Mouse (Mus musculus) midbrain, embryonic 10.5 days (tissue): ENCODE results near the gene Hps6. TPM values are rescaled to one million over a fixed set of nuclear protein-coding genes. Genes with fewer than 3 reads are reported as not detected.
A peak's percentile ranks its signal among the peaks of the same experiment; 100 is the strongest.

ENCODE experiments used
- DNase-seq: peaks from one replicate; pipeline ENCODE4 v3.0.0-alpha.2; 2017; ENCODE audit warnings: low spot score
- H3K27ac ChIP-seq: fragments of 300-500 bp; sonication (generic); replicated peaks from 2 replicates; pipeline ENCODE4 v1.5.1; 2016; ENCODE audit warnings: mild to moderate bottlenecking
- H3K27me3 ChIP-seq: fragments of 300-500 bp; sonication (generic); 2 replicates; pipeline ENCODE4 v1.6.1; 2016; ENCODE audit warnings: low read depth, mild to moderate bottlenecking; ENCODE audit not compliant: poor library complexity, severe bottlenecking
- H3K36me3 ChIP-seq: fragments of 300-500 bp; sonication (generic); 2 replicates; pipeline ENCODE4 v1.6.1; 2016; ENCODE audit warnings: mild to moderate bottlenecking, moderate library complexity
- H3K4me1 ChIP-seq: fragments of 300-500 bp; sonication (generic); 2 replicates; pipeline ENCODE4 v1.6.1; 2016
- H3K4me3 ChIP-seq: fragments of 300-500 bp; sonication (generic); 2 replicates; pipeline ENCODE4 v1.5.1; 2016; ENCODE audit warnings: mild to moderate bottlenecking, moderate library complexity
- H3K9me3 ChIP-seq: fragments of 300-500 bp; sonication (generic); replicated peaks from 2 replicates; pipeline ENCODE4 v1.6.1; 2016; ENCODE audit warnings: mild to moderate bottlenecking
- WGBS: fragments of 180-500 bp; shearing (Covaris S2); methylation state at CpG from one replicate; pipeline ENCODE4 v1.1.7; 2016; 5-methylcytosine and 5-hydroxymethylcytosine counted together
- polyA plus RNA-seq: library from polyadenylated mRNA; unstranded; fragments of >200 nt; fragmentation: Nextera tagmentation; extraction: Ambion mirVana; gene quantifications from 2 replicates; pipeline ENCODE4 v1.2.1, GENCODE M21; 2016

The Hps6 gene
- polyA plus RNA-seq, 1 experiment from 2014 or later, result 4.3 TPM

DNA sequence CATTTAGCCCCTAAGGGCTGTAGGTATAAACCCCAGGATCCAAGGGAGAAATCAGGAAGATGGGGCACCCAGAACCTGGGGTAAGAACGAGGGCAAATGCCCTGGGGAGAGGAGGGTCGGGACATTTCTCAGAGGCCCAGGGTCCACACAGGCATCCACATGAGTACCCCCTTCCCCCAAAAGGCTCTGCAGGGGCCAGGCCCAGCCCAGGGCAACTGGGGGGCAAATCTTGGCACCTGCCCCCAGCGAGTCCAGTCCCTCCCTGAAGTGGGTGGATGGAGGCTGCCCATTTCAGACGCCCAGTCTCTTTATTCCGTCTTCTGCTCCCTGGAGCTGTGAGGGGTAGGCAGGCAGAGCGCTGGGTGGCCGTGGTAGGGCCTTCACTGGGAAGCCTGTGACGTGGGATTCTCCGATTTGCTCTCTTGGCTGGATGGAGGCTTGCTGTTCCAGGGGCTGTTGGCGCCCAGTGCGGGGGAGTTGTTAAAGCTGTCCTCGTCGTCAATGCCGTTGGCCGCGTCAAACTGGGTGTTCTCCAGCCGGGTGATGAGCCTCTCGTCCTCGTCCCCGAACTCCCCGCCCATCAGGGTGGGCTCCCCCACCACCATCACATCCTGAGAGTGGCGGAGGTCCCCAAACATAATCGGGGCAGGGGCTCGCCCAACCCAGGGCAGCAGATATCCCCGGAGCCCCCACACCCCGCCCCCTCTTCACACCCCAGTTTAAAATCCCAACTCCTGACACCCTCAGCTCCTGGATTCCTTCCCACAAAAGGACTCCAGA is 29.6 kb downstream of the Hps6 start:
- Histone ChIP-seq H3K27me3 (no peaks in the 10 kb centered on the region), H3K27ac (no peak overlapping the region), H3K4me3 (no peak overlapping the region), H3K4me1 (peaks cover 24% of the 10 kb centered on the region), H3K36me3 (peaks cover 78% of the 10 kb centered on the region), H3K9me3 (peaks cover 5% of the 10 kb centered on the region; the same call in 1 of the 2 replicates)
- WGBS, result 89% methylated on average over 26 of the region's 26 CpGs
- DNase-seq, result no peak

DNA sequence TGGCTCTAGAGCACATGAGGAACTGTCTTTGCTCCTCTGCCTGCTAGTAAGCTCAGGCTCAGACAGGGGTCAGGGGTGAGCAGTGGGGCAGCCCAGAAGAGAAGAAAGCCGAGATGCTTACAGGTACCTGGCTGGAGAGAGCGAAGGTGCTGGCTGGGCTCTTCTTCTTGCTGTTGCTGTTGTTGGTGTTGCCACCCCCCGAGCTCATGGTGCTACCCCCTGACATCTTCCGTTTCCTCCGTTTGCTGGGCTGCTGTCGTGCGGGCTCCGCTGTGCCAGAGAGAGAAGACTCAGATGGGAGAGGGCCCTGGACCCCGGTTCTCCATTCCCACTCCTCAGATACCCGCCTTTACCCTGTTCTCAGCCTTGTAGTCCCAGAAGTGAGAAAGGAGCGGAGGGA is 30.6 kb downstream of the Hps6 start:
- no peak overlapping the region for H3K4me3 ChIP-seq
- no peak for DNase-seq

DNA sequence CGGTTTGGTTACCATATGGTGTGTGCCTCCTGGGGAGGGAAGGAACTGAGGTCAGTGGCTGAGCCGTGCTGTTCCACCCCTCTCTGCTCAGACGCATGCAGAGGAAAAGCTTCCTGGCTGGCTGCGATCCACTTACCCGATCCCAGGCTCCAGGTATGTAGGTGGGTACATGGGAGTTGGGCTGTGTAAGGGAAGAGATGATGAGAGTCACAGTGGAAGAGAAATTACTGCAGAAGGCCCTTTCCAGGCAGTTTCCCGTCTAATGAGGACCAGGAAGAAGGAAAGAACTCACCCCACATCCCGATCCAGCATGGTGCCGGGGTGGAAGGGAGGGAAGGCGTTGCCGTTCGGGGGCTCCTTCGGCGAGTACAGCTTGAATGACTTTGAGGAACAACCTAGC is 32.7 kb downstream of the Hps6 start:
- peaks cover 61% of the 10 kb centered on the region for H3K36me3 ChIP-seq
- H3K27ac ChIP-seq, result no peak overlapping the region
- H3K4me3 ChIP-seq, result peak overlapping the region; percentile 98
- no peaks in the 10 kb centered on the region for H3K9me3 ChIP-seq
- WGBS, result 92% methylated on average over 13 of the region's 13 CpGs
- no peaks in the 10 kb centered on the region for H3K27me3 ChIP-seq
- peaks cover 49% of the 10 kb centered on the region for H3K4me1 ChIP-seq
- DNase-seq, result no peak

More for the DNA sequence above, 30.6 kb downstream of the Hps6 start:
- Histone ChIP-seq H3K9me3 (peaks cover 5% of the 10 kb centered on the region; the same call in 1 of the 2 replicates), H3K27me3 (no peaks in the 10 kb centered on the region), H3K27ac (no peak overlapping the region), H3K36me3 (peaks cover 78% of the 10 kb centered on the region), H3K4me1 (peaks cover 34% of the 10 kb centered on the region)
- 92% methylated on average over 11 of the region's 11 CpGs for WGBS

DNA sequence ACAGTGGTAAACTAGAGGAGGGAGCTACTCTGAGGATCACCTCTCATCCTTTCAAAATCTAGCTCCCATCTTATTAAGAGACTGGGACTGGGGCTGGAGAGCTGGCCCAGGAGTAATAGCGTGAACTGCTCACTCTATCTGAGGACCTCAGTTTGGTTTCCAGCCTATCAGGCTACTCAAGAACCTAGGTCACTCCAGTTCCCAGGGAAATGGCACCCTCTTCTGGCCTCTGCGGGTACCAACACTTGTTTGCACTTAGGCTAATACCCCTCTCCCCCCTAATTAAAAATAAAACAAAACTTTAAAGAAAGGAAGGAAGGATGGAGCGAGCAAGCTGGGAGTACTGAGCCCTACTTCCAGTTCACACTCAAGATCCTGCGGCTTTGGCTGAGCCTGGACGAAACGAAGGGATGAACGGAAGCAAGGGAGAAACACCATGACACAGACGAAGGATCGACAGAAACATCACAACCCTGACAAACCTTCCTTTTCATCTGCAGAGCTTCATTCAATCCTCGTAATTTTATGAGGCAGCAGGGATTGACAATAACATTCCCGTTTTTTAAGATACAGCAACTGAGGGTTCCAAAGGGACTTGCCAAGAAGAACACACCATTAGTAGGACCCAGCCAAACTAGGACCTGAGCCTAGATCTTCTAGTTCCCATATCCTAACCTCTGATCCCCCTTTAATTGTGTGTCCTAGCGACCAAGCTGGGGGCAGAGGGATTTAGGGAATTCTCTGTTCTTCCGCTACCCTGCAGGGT is 33.4 kb downstream of the Hps6 start:
- no peak for DNase-seq
- Histone ChIP-seq H3K9me3 (no peaks in the 10 kb centered on the region), H3K27ac (peak overlapping the region; percentile 98), H3K4me1 (peaks cover 56% of the 10 kb centered on the region), H3K27me3 (no peaks in the 10 kb centered on the region), H3K4me3 (peak overlapping the region; percentile 98), H3K36me3 (peaks cover 55% of the 10 kb centered on the region)
- 67% methylated on average over 13 of the region's 13 CpGs for WGBS

DNA sequence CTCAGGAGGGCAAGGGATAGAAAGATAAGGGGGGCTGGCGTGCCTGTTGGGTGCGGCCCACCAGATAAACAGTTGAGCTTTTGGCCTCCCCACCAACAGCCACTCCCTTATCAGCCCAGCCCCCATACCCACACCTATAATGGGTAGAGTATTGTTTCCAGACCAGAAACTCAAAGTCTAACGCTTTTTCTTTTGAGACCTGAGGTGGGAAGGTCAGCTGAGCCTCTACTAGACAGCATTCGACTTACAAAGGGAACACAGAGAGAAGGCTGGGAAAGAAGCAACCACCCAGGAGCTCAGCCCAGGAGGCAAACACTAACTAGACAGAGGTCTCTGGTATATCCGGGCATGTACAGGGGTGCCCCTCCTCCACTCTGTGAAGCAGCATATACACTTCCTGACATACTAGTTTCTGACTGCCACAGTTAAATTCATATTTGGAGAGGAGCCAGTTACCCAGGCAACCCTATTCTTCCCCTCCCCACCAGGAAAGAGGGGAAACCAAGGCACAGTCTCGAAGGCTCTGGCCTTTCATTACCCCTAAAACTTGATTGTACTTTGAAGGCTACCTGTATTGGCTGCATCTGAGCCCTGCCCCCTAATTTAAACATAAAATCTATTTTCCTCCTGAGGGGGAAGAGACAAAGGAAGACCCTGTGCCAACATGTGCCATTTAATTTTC is 34.1 kb downstream of the Hps6 start:
- Histone ChIP-seq H3K27ac (peak overlapping the region; percentile 98), H3K4me1 (peaks cover 63% of the 10 kb centered on the region), H3K4me3 (peak overlapping the region; percentile 98), H3K9me3 (no peaks in the 10 kb centered on the region), H3K36me3 (peaks cover 48% of the 10 kb centered on the region), H3K27me3 (no peaks in the 10 kb centered on the region)
- DNase-seq, result no peak
- 18% methylated on average over 6 of the region's 6 CpGs for WGBS

DNA sequence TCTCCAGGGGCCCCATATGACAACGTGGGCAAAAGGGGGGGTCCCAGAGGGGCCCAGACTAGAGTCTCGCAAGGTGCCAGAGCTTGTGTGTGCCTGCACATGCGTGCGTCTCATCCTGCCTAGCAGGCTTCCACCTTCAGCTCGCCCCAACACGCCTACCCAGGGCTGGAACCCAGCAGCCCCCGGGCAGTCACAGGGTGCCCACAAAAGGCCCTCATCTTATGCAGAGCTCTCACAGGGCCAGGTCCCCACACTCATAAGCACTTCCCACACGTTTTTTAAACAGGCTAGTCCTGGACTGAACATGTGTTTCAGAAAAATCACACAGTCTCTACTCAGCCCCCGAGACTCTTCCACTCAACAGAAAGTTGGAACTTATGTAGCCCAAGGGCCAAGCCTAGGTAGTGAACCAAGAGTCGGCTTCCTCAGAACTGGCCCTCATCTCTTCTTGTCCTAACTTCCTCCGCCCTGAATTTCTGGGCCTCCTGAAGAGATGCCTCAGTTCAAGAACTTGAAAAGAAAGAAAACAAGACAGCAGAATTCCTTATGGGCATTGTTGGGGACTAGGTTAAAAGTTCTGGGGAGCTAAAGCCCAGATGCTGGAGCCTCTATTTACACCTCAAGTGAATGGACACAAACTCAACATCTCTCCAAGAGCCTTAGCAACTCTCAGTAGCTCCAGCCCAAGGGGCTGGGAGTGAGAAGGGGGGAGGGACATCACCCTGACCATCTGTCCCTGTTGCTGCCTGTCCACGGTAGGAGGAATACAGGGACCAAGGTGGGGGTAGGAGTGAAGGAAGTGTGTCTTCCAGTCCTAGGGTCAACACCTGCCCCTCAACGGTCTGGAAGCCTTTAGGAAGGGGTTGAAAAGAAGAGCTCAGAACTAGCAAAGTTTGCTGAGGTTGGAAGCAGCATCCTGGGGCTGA is 34.9 kb downstream of the Hps6 start:
- Histone ChIP-seq H3K4me1 (peaks cover 68% of the 10 kb centered on the region), H3K9me3 (no peaks in the 10 kb centered on the region), H3K27me3 (no peaks in the 10 kb centered on the region), H3K4me3 (peak overlapping the region; percentile 98), H3K36me3 (peaks cover 40% of the 10 kb centered on the region), H3K27ac (peak overlapping the region; percentile 98)
- 24% methylated on average over 13 of the region's 13 CpGs for WGBS
- DNase-seq, result no peak

DNA sequence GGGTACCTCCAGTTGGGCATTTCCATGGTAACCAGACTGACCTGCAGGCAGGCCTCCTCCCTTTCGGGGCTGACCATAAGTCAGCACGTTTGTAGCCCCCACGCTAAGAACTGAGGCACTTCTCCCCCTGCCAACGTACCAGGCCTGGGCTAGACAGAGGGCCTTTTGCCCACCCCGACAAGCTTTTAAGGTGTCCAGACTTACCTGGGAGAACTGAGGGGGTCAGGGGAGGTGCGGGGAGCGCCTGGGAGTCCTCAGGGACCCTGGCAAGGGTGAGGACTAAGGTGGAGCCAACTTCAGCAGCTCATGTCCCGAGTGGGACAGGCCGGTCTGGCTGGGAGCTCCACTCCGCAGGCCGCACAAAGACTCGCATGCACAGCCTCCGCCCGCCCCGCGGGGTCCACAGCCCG is 35.5 kb downstream of the Hps6 start:
- no peaks in the 10 kb centered on the region for H3K27me3 ChIP-seq
- H3K4me3 ChIP-seq, result peak overlapping the region; percentile 98
- 0% methylated on average over 17 of the region's 17 CpGs for WGBS
- H3K9me3 ChIP-seq, result no peaks in the 10 kb centered on the region
- peaks cover 75% of the 10 kb centered on the region for H3K4me1 ChIP-seq
- peaks cover 33% of the 10 kb centered on the region for H3K36me3 ChIP-seq
- DNase-seq, result peak; percentile 61
- H3K27ac ChIP-seq, result peak overlapping the region; percentile 98

DNA sequence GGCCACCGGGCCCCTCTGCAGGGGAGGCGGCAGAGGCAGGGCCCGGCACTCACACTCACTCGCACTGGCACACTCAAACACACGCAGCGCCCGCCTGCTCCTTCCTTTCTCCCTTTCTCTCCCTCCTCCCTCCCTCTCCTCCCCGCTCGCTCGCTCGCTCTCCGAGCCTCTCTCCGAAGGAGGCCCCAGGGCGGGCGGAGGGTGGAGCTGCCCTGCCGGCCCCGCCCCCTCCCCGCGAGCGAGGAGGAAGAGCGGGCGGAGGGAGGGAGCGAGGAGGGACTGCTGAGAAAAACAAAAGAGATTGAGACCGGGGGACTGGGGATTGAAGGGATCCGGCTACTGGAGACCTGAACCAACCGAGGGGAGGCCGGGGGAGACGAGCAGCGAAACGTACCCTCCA is 36.2 kb downstream of the Hps6 start:
- H3K9me3 ChIP-seq, result no peaks in the 10 kb centered on the region
- H3K36me3 ChIP-seq, result peaks cover 27% of the 10 kb centered on the region
- H3K27ac ChIP-seq, result peak overlapping the region; percentile 98
- no peaks in the 10 kb centered on the region for H3K27me3 ChIP-seq
- 1% methylated on average over 28 of the region's 30 CpGs for WGBS
- peaks cover 81% of the 10 kb centered on the region for H3K4me1 ChIP-seq
- peak; percentile 93 for DNase-seq
- H3K4me3 ChIP-seq, result peak overlapping the region; percentile 98

DNA sequence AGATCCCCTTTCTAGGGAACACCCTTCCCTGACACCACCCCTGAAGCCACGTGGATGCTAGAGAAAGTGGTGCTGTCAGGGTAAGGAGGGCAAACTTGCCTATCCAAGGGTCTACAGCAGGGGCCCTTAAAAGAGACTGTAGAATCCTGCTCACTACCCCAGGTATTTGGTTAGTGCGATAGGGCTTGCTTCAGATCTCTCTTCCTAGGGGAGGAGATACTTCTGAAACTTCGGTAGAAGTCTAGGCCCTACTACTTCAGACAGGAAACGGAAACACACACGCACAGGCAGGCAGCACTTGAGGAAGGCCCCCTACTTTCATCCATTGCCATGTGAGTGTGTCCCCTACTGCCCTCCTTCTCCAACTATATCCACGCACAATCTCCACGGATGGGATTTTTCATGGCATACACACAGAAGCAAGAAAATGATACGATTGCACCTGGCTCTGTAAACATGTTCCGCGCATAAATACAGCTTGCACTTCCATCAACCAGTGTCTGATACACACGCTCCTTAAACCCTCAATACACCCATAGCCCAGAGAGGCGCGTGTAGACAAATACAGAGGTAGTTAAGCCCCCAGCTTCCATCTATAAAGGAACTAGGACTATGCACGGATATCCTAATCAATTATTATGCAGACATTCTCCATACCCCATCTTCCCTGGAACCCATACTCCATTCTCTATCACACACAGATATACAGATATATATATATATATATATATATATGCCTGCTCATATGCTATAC is 37.0 kb downstream of the Hps6 start:
- H3K27me3 ChIP-seq, result no peaks in the 10 kb centered on the region
- no peaks in the 10 kb centered on the region for H3K9me3 ChIP-seq
- H3K36me3 ChIP-seq, result peaks cover 19% of the 10 kb centered on the region
- H3K4me1 ChIP-seq, result peaks cover 83% of the 10 kb centered on the region
- 39% methylated on average over 14 of the region's 14 CpGs for WGBS
- peak overlapping the region; percentile 98 for H3K27ac ChIP-seq
- peak overlapping the region; percentile 98 for H3K4me3 ChIP-seq
- no peak for DNase-seq

DNA sequence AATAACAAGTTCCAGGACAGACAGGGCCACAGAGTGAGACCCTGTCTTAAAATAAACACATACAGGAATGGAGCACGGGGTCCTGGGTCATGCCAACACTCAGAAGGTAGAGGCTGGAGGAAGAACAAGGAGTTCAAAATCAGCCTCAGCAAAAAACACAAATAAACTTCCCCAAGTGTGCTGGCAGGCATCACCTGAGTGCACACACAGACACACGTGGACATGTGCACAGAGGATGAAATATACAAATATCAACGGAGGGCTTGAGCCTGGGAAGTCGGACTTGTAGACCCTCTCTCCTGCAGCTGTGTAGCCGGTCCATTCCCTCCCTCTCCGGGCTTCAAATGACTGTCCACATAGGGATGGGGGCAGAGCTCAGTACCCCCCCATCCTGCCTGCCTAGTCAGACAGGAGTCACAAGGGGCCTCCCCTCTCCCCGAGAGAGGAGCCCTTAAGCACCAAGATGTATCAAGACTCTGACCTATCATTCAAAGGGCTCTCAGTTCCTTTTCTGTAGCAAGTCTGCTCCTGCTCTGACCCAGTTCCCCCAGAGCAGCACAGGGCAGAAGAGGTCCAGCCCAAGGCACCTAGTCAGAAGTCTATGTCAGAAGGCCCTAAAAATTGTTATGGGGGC is 38.1 kb downstream of the Hps6 start:
- H3K9me3 ChIP-seq, result no peaks in the 10 kb centered on the region
- 24% methylated on average over 7 of the region's 7 CpGs for WGBS
- H3K27ac ChIP-seq, result peak overlapping the region; percentile 96
- H3K36me3 ChIP-seq, result peaks cover 8% of the 10 kb centered on the region
- peak overlapping the region; percentile 92 for H3K4me3 ChIP-seq
- H3K27me3 ChIP-seq, result no peaks in the 10 kb centered on the region
- H3K4me1 ChIP-seq, result peaks cover 88% of the 10 kb centered on the region
- no peak for DNase-seq

DNA sequence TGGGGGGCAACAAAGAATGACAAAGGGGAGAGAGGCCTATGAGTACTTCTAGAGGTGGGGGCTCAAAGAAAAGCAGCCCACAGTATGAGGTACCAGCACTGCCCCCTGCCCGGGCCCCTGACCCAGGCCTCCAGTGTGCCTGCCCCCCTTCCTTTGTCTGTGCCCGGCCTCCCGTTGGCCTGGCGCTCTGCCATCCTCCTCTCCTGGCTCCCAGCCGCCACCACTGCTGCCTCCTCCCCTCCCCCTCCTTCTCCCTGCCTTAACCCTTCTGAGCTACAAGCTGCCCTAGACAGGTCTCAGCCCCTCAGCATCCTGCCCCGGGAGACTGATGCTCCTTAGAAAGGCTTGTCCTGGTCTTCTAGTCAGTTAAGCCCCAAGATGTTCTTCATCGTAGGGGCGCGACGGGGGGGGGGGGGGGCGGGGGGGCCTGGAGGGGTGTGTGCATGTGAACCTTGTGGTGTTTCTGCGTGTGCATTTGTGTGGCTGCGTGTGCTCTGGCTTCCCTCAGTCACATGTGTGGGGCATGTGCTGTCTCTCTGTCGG is 38.7 kb downstream of the Hps6 start:
- no peaks in the 10 kb centered on the region for H3K27me3 ChIP-seq
- H3K36me3 ChIP-seq, result peaks cover 2% of the 10 kb centered on the region
- peak; percentile 80 for DNase-seq
- H3K4me3 ChIP-seq, result peak overlapping the region; percentile 92
- H3K27ac ChIP-seq, result peak overlapping the region; percentile 96
- WGBS, result under 1% methylated on average over 13 of the region's 14 CpGs
- H3K4me1 ChIP-seq, result peaks cover 88% of the 10 kb centered on the region
- H3K9me3 ChIP-seq, result no peaks in the 10 kb centered on the region
